Mouse (Mus musculus) heart, adult 18-20 months (tissue): ENCODE measurements around the gene Olfr643. TPM values are rescaled to one million over a fixed set of nuclear protein-coding genes. Genes with fewer than 3 reads are reported as not detected.
"Not testable (repeated sequence)": the region's sequence is repeated elsewhere in the genome, so short reads cannot be mapped to it uniquely, and the experiment has no call there.

Experiments used
- DNase-seq, 2 experiments: peaks; one replicate each; pipeline ENCODE4 v3.0.0; 2021 to 2022; ENCODE audit warnings: mixed read lengths in 1 of 2
- total RNA-seq, 2 experiments: library from RNA; stranded (reverse); gene quantifications; 2 replicates each; pipeline ENCODE4 v1.2.3; 2021

Gene Olfr643
- total RNA-seq, 2 experiments from 2014 or later, result not detected

- no peak for DNase-seq
These were observed 120.0 kb downstream of the Olfr643 start, which contains the start of gene Olfr639 for GRCm38 (mm10) chr7:104017203-104017602. Olfr639 (minus strand) TSS chr7:104017303.

DNA sequence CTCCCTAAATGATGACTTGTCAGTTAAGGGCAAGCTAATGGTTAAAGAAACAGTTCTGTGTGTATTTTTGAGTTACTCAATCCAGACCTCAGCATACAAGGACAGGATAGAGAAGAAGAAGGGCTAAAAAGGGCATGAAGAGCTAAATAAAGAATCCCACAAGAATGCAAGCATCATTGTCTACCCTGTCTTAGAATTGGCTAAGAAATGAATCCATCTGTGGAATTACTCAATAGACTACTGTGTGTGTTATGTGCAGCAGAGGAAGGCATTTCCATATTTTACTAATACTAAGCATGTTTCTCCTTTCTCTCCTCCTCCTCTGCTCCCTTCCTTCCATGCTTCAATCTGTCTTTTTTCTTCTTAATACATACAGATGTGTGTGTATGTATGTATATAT, 138.1 kb downstream of the Olfr643 start:
- no peak for DNase-seq

DNA sequence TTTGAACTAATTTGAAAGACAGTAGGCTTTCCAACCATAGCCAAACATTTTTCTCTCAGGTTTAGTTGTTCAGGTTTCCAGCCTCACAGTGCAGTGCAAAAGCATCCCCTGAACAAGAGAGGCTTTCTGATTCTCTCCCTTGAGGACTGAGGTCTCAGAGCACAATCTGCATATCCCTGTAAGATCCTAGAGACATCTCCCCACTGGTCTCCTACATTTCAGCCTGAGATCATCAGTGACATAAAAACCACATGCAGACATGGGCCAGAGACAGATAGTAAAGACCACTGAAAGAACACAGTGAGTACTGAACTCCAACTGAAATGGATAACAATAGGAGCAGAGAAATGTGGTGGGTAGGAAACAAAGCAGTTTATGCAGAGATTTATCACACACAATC, 138.8 kb downstream of the Olfr643 start, which contains the start of gene Olfr638:
TSS of gene Olfr638 (plus strand) at position 301 of the 400 bp plus-strand sequence.
- DNase-seq, result no peak

GRCm38 (mm10) chr7:103971782-103972181, 165.4 kb downstream of the Olfr643 start:
- no peak for DNase-seq

DNA sequence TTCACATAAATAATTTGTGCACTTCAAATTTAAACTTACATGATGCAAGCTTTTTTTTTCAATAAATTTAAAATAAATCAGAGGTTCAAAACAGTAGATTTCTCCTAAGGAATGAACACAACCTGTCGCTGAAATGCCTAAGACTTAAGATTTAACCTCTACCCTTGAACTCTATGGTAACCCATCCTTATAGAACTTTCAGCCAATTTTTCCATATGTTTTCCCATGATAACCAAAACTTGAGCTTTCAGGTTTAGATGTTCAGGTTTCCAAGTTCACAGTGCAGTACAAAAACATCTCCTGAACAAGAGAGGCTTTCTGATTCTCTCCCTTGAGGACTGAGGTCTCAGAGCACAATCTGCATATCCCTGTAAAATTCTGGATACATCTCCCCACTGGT, 166.4 kb downstream of the Olfr643 start, which contains the start of gene Olfr635:
TSS of gene Olfr635 (plus strand) at position 301 of the 400 bp plus-strand sequence.
- no peak for DNase-seq

- not testable (repeated sequence) for DNase-seq
These were observed 170.3 kb downstream of the Olfr643 start for GRCm38 (mm10) chr7:103966873-103967272.

Other genes with a start within 250 kb of the Olfr643 start
- not detected for gene Olfr64, start 242.9 kb downstream of the Olfr643 start, total RNA-seq
- gene Olfr65, start 233.9 kb downstream of the Olfr643 start, total RNA-seq, result not detected
- gene Olfr631, start 208.6 kb downstream of the Olfr643 start, total RNA-seq, result not detected
- not detected for gene Olfr632, start 203.1 kb downstream of the Olfr643 start, total RNA-seq
- not detected for gene Olfr633, start 193.0 kb downstream of the Olfr643 start, total RNA-seq
- not detected for gene Olfr635, start 166.3 kb downstream of the Olfr643 start, total RNA-seq
- not detected for gene Olfr638, start 138.7 kb downstream of the Olfr643 start, total RNA-seq
- gene Olfr639, start 120.1 kb downstream of the Olfr643 start, total RNA-seq, result under 1 TPM; 0.05 TPM
- not detected for gene Olfr640, start 111.8 kb downstream of the Olfr643 start, total RNA-seq
- gene Olfr641, start 102.0 kb downstream of the Olfr643 start, total RNA-seq, result not detected
- not detected for gene Olfr642, start 84.7 kb downstream of the Olfr643 start, total RNA-seq
- gene 4930516K23Rik, start 76.0 kb downstream of the Olfr643 start, total RNA-seq, result not detected
- not detected for gene Olfr644, start 65.5 kb downstream of the Olfr643 start, total RNA-seq
- gene Olfr645, start 51.9 kb downstream of the Olfr643 start, total RNA-seq, result not detected
- gene Olfr646, start 32.5 kb downstream of the Olfr643 start, total RNA-seq, result not detected
- gene Ubqln5, start 7.6 kb downstream of the Olfr643 start, total RNA-seq, result not detected
- not detected for gene Ubqln3, start 5.9 kb upstream of the Olfr643 start, total RNA-seq
- gene Ubqlnl, start 13.2 kb upstream of the Olfr643 start, total RNA-seq, result not detected
- gene Olfm5, start 27.4 kb upstream of the Olfr643 start, total RNA-seq, result not detected
- not detected for gene Olfr648, start 46.0 kb upstream of the Olfr643 start, total RNA-seq
- not detected for gene Olfr649, start 58.6 kb upstream of the Olfr643 start, total RNA-seq
- gene Trim6, start 81.4 kb upstream of the Olfr643 start, total RNA-seq, result under 1 TPM; 0.30 to 0.67 TPM
- 1 to 10 TPM; 3.9 to 4.7 TPM for gene Trim34a, start 107.1 kb upstream of the Olfr643 start, total RNA-seq
- gene Trim5, start 150.7 kb upstream of the Olfr643 start, total RNA-seq, result 1 to 10 TPM; 2.3 to 2.7 TPM
- 1 to 10 TPM; 5.9 to 7.0 TPM for gene Trim12a, start 178.1 kb upstream of the Olfr643 start, total RNA-seq
- under 1 TPM; 0.36 to 0.60 TPM for gene Trim34b, start 192.1 kb upstream of the Olfr643 start, total RNA-seq
- gene Trim12c, start 216.0 kb upstream of the Olfr643 start, total RNA-seq, result 1 to 10 TPM; 4.1 to 4.9 TPM
- gene Trim30b, start 232.5 kb upstream of the Olfr643 start, total RNA-seq, result under 1 TPM in 1 of 2 experiments, not detected in 1; 0.21 TPM